Mouse (Mus musculus) spleen, adult 2 months (tissue): Measurements from ENCODE around the gene Mocs3. TPM values are rescaled to one million over a fixed set of nuclear protein-coding genes. Genes with fewer than 3 reads are reported as not detected.

Experiments
- DNase-seq, 2 experiments: peaks; one replicate each; pipeline versions ENCODE4 v3.0.0 to v3.0.0-alpha.2; 2012 to 2021; ENCODE audit warnings: low spot score in 2 of 2, low read depth in 1 of 2
- H3K27ac ChIP-seq: fragments of 200-500 bp; 2 replicates; pipeline ENCODE4 v1.5.1; 2012; ENCODE audit warnings: low read length, inconsistent platforms; ENCODE audit not compliant: insufficient read depth
- H3K27me3 ChIP-seq: fragments of 200-500 bp; 2 replicates; pipeline ENCODE4 v1.6.1; 2012; ENCODE audit warnings: mild to moderate bottlenecking, moderate library complexity, low read length, inconsistent platforms; ENCODE audit not compliant: control insufficient read depth, insufficient read depth
- H3K36me3 ChIP-seq: fragments of 200-500 bp; 2 replicates; pipeline ENCODE4 v1.6.1; 2012; ENCODE audit warnings: mild to moderate bottlenecking, low read length, inconsistent platforms; ENCODE audit not compliant: control insufficient read depth, insufficient read depth
- H3K4me1 ChIP-seq: fragments of 200-500 bp; 2 replicates; pipeline ENCODE4 v1.6.1; 2011; ENCODE audit warnings: inconsistent platforms; ENCODE audit not compliant: control insufficient read depth, insufficient read depth, insufficient read length
- H3K4me3 ChIP-seq: fragments of 200-500 bp; 2 replicates; pipeline ENCODE4 v1.5.1; 2011; ENCODE audit warnings: mild to moderate bottlenecking, inconsistent platforms; ENCODE audit not compliant: insufficient read depth, insufficient read length; ENCODE audit errors: extremely low read depth
- CTCF ChIP-seq: fragments of 200-500 bp; IDR thresholded peaks from 2 replicates; pipeline ENCODE4 v1.5.1; 2011; ENCODE audit warnings: mild to moderate bottlenecking, inconsistent platforms; ENCODE audit not compliant: insufficient read depth, insufficient read length, insufficient replicate concordance; ENCODE audit errors: extremely low read depth
- POLR2A ChIP-seq: fragments of 200-500 bp; IDR thresholded peaks from 2 replicates; pipeline ENCODE4 v1.6.1; 2011; ENCODE audit warnings: low read depth, low read length, inconsistent platforms
- WGBS: fragments of 180-500 bp; shearing (Covaris S2); methylation state at CpG from one replicate; pipeline ENCODE4 v1.1.7; 2018; 5-methylcytosine and 5-hydroxymethylcytosine counted together
- polyA plus RNA-seq: library from polyadenylated mRNA; depleted of rRNA; stranded (reverse); fragments of >200 nt; gene quantifications from 2 replicates; pipeline ENCODE4 v1.2.3, GENCODE M21; 2012

Gene Mocs3
- polyA plus RNA-seq, 1 experiment: 17.0 TPM

DNA sequence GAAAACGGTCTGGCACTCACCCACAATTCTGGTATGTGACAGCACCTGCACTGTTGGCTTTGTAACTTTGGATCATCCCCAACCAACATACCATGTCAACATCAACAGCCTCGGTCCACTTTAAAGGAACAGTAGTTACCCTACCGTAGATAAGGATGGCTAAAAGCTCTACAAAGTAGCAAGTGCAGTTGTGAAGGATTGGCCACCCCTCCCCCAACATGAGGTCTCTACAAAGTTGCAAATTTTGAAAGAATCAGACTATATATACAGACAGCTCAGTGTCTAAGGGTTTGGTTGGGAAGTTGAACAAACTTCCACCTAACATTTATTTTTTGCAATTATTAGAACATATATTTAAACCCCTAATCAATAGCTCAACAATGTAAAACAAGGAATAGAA, 22.5 kb upstream of the Mocs3 start:
- DNase-seq: no peak
- no peaks in the 10 kb centered on the region for H3K27me3 ChIP-seq
- peaks cover 12% of the 10 kb centered on the region for H3K36me3 ChIP-seq
- H3K27ac ChIP-seq: peak overlapping the region; percentile 98; the same call in 1 of the 2 replicates
- TF ChIP-seq CTCF (no peak), POLR2A (no peak)
- H3K4me1 ChIP-seq: peaks cover 14% of the 10 kb centered on the region
- WGBS: 95% methylated on average over 3 of the region's 3 CpGs
- H3K4me3 ChIP-seq: no peak overlapping the region

DNA sequence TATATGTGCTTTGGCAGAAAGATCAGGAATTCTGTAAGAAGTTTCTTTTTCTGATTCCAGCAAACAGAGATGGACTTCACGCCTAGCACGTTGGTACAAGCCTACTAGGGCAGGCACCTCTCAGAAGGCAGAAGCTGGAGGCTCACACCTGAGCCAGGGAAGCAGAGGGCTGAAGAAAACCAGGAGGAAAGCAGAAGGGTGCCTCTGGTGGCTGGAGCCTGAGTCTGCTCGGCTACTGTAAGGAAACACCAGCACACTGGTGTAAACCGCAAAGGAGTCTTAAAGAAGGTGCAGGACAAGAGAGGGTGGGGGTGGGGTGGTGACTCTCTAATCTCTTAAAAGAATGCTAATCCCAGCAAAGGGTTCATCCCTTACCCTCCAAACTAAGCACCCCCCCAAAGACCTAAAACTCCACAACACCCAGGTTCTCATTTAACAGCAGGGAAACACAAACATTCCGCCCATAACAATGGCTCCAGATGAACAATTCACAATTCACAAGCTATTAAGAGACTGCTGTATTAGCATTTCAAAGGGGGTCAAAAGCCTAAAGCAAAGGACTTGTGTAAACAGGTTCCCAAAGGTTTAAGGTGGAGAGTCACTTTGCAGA, 16.5 kb upstream of the Mocs3 start:
- WGBS: 70% methylated on average over 5 of the region's 5 CpGs
- TF ChIP-seq POLR2A (no peak), CTCF (no peak)
- DNase-seq: no peak
- H3K4me3 ChIP-seq: no peak overlapping the region
- peaks cover 26% of the 10 kb centered on the region for H3K36me3 ChIP-seq
- H3K27me3 ChIP-seq: no peaks in the 10 kb centered on the region
- H3K4me1 ChIP-seq: no peaks in the 10 kb centered on the region
- no peak overlapping the region for H3K27ac ChIP-seq

DNA sequence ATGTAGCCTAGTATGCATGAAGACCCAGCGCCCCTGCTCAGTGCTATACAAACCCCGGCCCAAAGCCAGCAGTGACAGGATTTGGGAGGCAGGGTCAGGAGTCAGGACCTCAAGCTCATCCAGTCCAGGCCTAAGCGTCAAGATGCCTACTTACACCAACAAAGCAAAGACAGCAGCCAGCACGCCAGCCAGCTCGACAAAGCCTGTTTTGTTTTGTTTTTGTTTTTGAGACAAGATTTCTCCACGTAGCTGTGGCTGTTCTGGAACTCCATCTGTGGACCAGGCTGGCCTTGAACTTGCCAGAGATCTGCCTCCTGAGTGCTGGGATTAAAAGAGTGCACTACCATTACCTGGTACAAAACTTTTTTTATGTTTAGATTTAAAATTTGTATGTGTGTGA, 7.1 kb upstream of the Mocs3 start:
- H3K4me1 ChIP-seq: no peaks in the 10 kb centered on the region
- TF ChIP-seq POLR2A (no peak), CTCF (no peak)
- peaks cover 39% of the 10 kb centered on the region for H3K36me3 ChIP-seq

DNA sequence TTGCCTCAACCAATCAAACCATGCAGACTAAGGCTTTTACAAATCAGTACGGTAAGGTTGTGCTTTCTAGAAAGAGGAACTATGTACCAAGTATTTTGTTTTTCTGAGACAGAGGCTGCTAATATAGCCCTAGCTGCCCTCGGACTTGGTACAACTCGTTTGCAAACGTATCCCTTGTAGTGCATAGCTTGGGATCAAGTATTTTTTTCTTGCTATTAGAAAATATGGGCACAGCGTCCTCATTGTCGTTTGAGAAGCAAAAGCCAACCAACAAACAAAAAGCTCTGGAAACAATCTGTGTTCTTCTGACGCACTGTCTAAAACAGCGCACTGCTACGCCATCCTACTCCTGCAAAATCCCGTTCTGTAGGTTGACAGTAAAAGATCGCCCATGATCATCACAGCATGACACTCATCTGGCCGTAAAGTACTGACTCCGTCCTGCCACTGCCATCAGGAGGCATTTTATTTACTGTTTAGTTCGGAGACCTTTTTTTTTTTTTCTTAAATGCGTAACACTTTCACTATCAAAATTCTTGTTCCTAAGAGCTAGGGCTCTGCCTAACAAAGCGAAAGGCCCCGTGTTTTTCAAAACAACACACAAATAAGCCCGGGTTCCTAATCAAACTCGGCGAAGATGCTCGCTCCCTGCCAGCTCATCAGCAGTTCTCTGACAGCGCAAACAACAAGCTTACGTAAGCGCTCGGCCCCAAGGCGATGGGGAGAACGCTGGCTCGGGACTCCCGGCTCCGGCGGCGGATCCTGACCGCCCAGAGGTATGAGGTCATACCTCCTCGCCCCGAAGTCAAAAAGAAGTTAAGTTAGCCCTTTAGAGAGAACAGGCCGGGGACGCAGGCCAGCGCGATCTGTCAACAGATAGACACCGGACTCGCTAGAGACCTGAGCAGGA, 1.1 kb upstream of the Mocs3 start:
- peaks cover 13% of the 10 kb centered on the region for H3K4me1 ChIP-seq

More for the DNA sequence above, 7.1 kb upstream of the Mocs3 start:
- DNase-seq: no peak
- 93% methylated on average over 6 of the region's 6 CpGs for WGBS
- H3K4me3 ChIP-seq: no peak overlapping the region
- no peaks in the 10 kb centered on the region for H3K27me3 ChIP-seq
- no peak overlapping the region for H3K27ac ChIP-seq

DNA sequence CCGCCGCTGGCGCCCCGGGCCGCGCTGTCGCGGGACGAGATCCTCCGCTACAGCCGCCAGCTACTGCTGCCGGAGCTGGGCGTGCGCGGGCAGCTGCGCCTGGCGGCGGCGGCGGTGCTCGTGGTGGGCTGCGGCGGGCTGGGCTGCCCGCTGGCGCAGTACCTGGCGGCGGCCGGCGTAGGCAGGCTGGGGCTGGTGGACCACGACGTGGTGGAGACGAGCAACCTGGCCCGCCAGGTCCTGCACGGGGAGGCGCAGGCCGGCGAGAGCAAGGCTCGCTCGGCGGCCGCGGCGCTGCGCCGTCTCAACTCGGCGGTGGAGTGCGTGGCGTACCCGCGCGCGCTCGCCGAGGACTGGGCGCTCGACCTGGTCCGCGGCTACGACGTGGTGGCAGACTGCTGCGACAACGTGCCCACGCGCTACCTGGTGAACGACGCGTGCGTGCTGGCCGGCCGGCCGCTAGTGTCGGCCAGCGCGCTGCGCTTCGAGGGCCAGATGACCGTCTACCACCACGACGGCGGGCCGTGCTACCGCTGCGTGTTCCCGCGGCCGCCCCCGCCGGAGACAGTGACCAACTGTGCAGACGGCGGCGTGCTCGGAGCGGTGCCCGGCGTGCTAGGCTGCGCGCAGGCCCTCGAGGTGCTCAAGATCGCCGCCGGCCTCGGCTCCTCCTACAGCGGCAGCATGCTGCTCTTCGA, 500 bp downstream of the Mocs3 start:
- Histone ChIP-seq H3K27ac (peak overlapping the region; percentile 83), H3K36me3 (peaks cover 9% of the 10 kb centered on the region), H3K4me3 (peak overlapping the region; percentile 88), H3K4me1 (peaks cover 13% of the 10 kb centered on the region), H3K27me3 (no peaks in the 10 kb centered on the region)
- TF ChIP-seq POLR2A (no peak), CTCF (no peak)
- no peak for DNase-seq
- 4% methylated on average over 95 of the region's 105 CpGs for WGBS

More for the DNA sequence above, 1.1 kb upstream of the Mocs3 start:
- H3K27ac ChIP-seq: peak overlapping the region; percentile 83; the same call in 1 of the 2 replicates
- TF ChIP-seq POLR2A: no peak
- TF ChIP-seq CTCF: no peak
- 6% methylated on average over 41 of the region's 41 CpGs for whole genome bisulfite sequencing
- H3K27me3 ChIP-seq: no peaks in the 10 kb centered on the region
- H3K4me3 ChIP-seq: peak overlapping the region; percentile 88
- no peak for DNase-seq
- H3K36me3 ChIP-seq: peaks cover 14% of the 10 kb centered on the region

DNA sequence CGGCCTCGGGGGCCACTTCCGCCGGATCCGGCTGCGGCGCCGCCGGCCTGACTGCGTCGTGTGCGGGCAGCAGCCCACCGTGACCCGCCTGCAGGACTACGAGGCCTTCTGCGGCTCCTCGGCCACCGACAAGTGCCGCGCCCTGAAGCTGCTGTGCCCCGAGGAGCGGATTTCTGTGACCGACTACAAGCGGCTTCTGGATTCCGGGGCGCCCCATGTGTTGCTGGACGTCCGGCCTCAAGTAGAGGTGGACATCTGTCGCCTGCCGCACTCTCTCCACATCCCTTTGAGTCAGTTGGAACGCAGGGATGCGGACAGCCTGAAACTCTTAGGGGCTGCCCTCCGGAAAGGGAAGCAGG, 1.0 kb downstream of the Mocs3 start:
- H3K4me1 ChIP-seq: peaks cover 13% of the 10 kb centered on the region
- WGBS: 66% methylated on average over 33 of the region's 33 CpGs

More for the DNA sequence above, 1.0 kb downstream of the Mocs3 start:
- Histone ChIP-seq H3K27ac (no peak overlapping the region), H3K27me3 (no peaks in the 10 kb centered on the region), H3K36me3 (peaks cover 5% of the 10 kb centered on the region), H3K4me3 (peak overlapping the region; percentile 88; the same call in 1 of the 2 replicates)
- no peak for DNase-seq
- no peak for TF ChIP-seq POLR2A
- no peak for TF ChIP-seq CTCF
